Mouse (Mus musculus): ENCODE results near the gene Olfr448. TPM values are rescaled to one million over a fixed set of nuclear protein-coding genes. Genes with fewer than 3 reads are reported as not detected.

Olfr448 gene
- not detected in 2 replicates for polyA plus RNA-seq (2015; fragmentation: Nextera tagmentation; extraction: Ambion mirVana)

DNA sequence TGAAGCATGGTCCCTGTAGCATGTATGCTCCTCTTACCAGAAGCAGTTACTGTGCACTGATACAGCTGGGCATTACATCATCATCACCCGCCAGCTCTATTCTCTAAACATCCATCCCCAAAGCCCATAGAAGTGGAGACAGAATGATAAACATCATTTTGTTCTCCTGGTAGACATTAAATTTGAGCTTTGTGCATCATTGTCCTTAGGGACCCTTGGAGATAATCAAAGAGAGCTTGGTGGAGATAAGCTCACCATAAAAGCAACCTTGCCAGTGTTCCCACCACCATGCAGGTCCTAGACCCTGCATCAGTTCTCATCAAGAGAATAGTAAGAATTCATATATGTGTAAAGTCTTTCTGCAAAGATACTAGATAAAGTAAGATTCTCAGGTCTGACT lies at the start of gene Olfr448:
Olfr448 (plus strand) TSS at position 301 of the 400 bp plus-strand sequence.
- H3K9me3 ChIP-seq, result no peaks in the 10 kb centered on the region
- ATAC-seq (ENCODE audit: low FRiP score), result no peak
- 97% methylated on average over 1 of the region's 1 CpGs for WGBS
- no peaks in the 10 kb centered on the region for H3K27me3 ChIP-seq
- H3K27ac ChIP-seq, result no peak within 1 kb of the TSS
- no peak within 1 kb of the TSS for H3K4me3 ChIP-seq
- H3K36me3 ChIP-seq, result no peaks in the 10 kb centered on the region
- no peak within 1 kb of the TSS for H3K9ac ChIP-seq
- H3K4me1 ChIP-seq (replicated peaks), result no peaks in the 10 kb centered on the region
- no peak within 1 kb of the TSS for H3K4me2 ChIP-seq

DNA sequence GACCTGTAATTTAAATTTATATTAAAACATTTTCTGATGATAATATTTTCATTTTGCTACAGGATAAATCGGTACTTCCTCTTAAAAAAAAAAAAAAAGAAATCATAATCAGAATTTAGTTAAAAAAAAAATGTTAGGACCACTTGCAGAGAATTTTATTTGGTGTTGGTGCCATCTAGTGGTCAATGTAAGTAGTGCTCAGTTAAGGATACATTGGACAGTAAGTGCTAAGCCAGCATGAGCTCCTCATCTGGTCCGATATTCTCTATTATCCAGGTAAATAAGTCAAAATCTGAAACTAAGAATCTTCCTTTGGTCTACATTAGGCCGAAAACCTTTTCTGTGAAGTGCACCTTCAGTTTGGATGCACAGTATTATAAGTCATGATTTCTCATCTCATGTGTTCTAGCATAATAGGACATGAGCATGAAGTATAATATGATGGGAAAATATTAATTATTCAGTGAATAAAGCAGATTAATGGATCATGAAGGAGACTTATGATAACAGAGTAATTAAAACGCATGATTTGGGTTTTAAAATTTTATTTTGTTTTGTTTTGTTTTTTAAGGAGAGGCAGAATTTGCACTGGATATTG lies 29.9 kb upstream of the Olfr448 start:
- 14% methylated on average over 4 of the region's 4 CpGs for WGBS
- ATAC-seq (ENCODE audit: low FRiP score), result peak; percentile 49; the same call in 1 of the 2 replicates

DNA sequence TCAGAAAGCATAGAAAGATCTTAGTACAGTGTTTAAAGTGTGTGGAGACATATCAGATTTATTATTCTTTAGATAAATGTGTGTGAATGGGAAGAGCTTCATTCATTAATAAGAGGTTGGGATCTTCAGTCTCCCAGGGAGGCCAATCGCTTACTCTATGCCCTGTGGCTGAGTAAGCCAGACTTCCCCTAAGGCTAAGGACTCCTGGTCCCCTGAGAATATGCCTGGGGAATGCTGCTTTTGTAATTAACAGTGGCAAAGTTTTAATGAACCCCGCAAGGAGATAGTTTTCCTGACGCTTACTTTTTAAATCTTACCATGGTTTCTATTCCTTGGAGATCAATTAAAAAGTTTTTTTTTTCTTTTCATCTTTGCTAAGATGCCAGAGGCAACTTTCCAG lies 20.5 kb upstream of the Olfr448 start:
- 78% methylated on average over 3 of the region's 3 CpGs for WGBS
- no peak overlapping the region for H3K27ac ChIP-seq
- no peaks in the 10 kb centered on the region for H3K9me3 ChIP-seq
- H3K4me1 ChIP-seq (replicated peaks), result no peaks in the 10 kb centered on the region
- no peaks in the 10 kb centered on the region for H3K27me3 ChIP-seq
- ATAC-seq (ENCODE audit: low FRiP score), result no peak
- no peak overlapping the region for H3K4me2 ChIP-seq
- no peaks in the 10 kb centered on the region for H3K36me3 ChIP-seq
- no peak overlapping the region for H3K9ac ChIP-seq
- H3K4me3 ChIP-seq, result no peak overlapping the region

More for the DNA sequence above, 29.9 kb upstream of the Olfr448 start:
- no peaks in the 10 kb centered on the region for H3K27me3 ChIP-seq
- no peaks in the 10 kb centered on the region for H3K9me3 ChIP-seq
- H3K9ac ChIP-seq, result no peak overlapping the region
- H3K4me1 ChIP-seq (replicated peaks), result no peaks in the 10 kb centered on the region
- H3K27ac ChIP-seq, result no peak overlapping the region
- H3K4me2 ChIP-seq, result no peak overlapping the region
- H3K4me3 ChIP-seq, result no peak overlapping the region
- H3K36me3 ChIP-seq, result no peaks in the 10 kb centered on the region

DNA sequence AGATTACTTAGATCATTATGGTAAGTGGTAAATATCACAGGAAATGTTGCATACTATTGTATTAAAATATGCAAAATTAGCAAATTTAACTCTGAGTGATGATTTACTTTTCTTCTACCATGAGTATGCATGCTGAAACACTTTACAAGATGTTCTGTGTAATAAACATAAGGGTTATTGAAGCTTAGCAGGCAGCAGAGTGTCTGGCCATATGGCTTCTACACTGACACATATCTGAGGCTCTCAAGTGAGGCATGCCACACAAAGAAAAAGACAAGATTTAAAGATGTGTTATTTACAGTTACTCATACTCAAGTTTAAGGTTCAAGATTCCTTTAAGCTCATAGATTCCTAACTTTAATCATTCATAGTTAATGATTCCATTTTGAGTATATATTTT lies 13.9 kb upstream of the Olfr448 start:
- Histone ChIP-seq H3K4me2 (no peak overlapping the region), H3K9ac (no peak overlapping the region), H3K4me3 (no peak overlapping the region), H3K27me3 (no peaks in the 10 kb centered on the region), H3K36me3 (no peaks in the 10 kb centered on the region), H3K4me1 (replicated peaks) (no peaks in the 10 kb centered on the region), H3K9me3 (no peaks in the 10 kb centered on the region), H3K27ac (no peak overlapping the region)
- ATAC-seq (ENCODE audit: low FRiP score), result no peak

DNA sequence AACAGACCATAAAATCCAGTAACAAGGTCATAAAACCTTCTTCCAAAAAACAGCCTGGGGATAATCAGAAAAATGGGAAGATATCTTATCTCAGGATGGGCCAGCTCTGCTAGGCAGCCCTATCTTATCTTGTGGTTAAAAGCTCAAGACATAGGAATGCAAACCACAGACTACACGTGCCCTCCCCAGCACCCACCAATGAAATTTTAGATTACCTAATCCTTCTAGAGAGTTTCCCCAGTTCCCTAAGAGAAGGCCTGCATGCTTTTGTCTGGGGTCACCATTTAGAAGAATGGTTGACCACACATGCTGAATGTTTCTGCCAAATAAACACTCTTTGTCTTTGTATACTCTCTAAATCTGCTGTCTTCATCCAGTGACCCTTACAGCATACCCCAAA lies 10.1 kb downstream of the Olfr448 start:
- Histone ChIP-seq H3K4me3 (no peak overlapping the region), H3K36me3 (no peaks in the 10 kb centered on the region), H3K4me2 (no peak overlapping the region), H3K9ac (no peak overlapping the region), H3K27me3 (no peaks in the 10 kb centered on the region), H3K27ac (no peak overlapping the region), H3K4me1 (replicated peaks) (no peaks in the 10 kb centered on the region), H3K9me3 (no peaks in the 10 kb centered on the region)
- ATAC-seq (ENCODE audit: low FRiP score), result no peak
- 26% methylated on average over 1 of the region's 1 CpGs for WGBS

DNA sequence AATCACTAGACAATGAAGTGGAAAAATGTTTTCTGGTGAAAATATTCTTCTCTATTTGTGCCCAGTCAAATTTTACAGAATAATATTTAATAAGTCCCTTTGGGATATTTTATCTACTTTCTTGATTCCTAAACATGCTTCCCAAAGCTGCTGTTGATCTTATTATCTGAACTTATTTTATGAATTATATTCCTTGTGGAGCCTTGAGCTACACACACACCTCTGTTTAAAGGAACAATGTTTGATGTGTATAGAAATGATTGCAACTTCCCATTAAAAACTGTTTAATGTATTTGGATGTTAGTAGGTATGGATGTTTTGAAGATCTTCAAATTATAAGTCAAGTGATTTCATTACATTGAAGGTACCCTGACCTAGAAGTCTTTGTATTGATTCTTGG lies 18.3 kb downstream of the Olfr448 start, which contains the start of gene Olfr447:
Olfr447 (plus strand) TSS at position 301 of the 400 bp plus-strand sequence.
- ATAC-seq (ENCODE audit: low FRiP score), result no peak
- H3K27ac ChIP-seq, result no peak within 1 kb of the TSS
- no peak within 1 kb of the TSS for H3K4me3 ChIP-seq

DNA sequence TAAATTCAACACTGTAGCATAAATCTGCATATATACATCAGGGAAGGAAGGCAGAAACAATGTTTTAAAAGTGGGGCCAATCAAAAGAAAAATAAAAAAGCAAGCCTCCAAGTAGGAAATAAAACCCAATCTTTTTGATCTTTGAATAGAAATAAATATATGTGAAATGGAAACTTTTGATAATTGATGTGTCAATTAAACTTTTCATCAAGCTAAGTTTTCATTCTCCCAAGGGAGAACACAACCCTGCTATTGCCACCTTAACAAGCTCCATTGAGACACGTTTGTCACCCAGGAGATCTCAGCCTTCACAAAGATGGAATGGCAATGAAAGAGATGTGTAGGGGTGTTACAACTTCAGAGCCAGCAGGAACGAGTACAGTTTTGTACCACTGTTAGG lies 30.8 kb downstream of the Olfr448 start, which contains the start of gene Olfr446:
Olfr446 (plus strand) TSS at position 301 of the 400 bp plus-strand sequence.
- H3K9ac ChIP-seq, result no peak within 1 kb of the TSS
- H3K4me3 ChIP-seq, result no peak within 1 kb of the TSS
- 64% methylated on average over 2 of the region's 2 CpGs for WGBS
- H3K4me2 ChIP-seq, result no peak within 1 kb of the TSS
- no peaks in the 10 kb centered on the region for H3K4me1 ChIP-seq (replicated peaks)
- no peaks in the 10 kb centered on the region for H3K36me3 ChIP-seq
- no peaks in the 10 kb centered on the region for H3K27me3 ChIP-seq
- no peaks in the 10 kb centered on the region for H3K9me3 ChIP-seq
- no peak for ATAC-seq (ENCODE audit: low FRiP score)
- H3K27ac ChIP-seq, result no peak within 1 kb of the TSS

More for the DNA sequence above, 18.3 kb downstream of the Olfr448 start, which contains the start of gene Olfr447:
- Histone ChIP-seq H3K36me3 (no peaks in the 10 kb centered on the region), H3K4me1 (replicated peaks) (no peaks in the 10 kb centered on the region), H3K4me2 (no peak within 1 kb of the TSS), H3K9ac (no peak within 1 kb of the TSS), H3K9me3 (no peaks in the 10 kb centered on the region), H3K27me3 (no peaks in the 10 kb centered on the region)

Other genes starting within 250 kb of the Olfr448 start
- gene Tcaf2, start 245.2 kb upstream of the Olfr448 start, polyA plus RNA-seq (2015; fragmentation: Nextera tagmentation; extraction: Ambion mirVana), result 2.1 and 2.4 TPM in 2 replicates
- 224 and 234 TPM in 2 replicates for gene Tcaf1, start 180.4 kb upstream of the Olfr448 start, polyA plus RNA-seq (2015; fragmentation: Nextera tagmentation; extraction: Ambion mirVana)
- not detected in 2 replicates for gene Olfr453, start 151.1 kb upstream of the Olfr448 start, polyA plus RNA-seq (2015; fragmentation: Nextera tagmentation; extraction: Ambion mirVana)
- gene Olfr38, start 134.0 kb upstream of the Olfr448 start, polyA plus RNA-seq (2015; fragmentation: Nextera tagmentation; extraction: Ambion mirVana), result not detected in 2 replicates
- not detected in 2 replicates for gene Olfr452, start 105.3 kb upstream of the Olfr448 start, polyA plus RNA-seq (2015; fragmentation: Nextera tagmentation; extraction: Ambion mirVana)
- gene Olfr450, start 78.5 kb upstream of the Olfr448 start, polyA plus RNA-seq (2015; fragmentation: Nextera tagmentation; extraction: Ambion mirVana), result not detected in 2 replicates
- not detected in 2 replicates for gene Olfr449, start 56.1 kb upstream of the Olfr448 start, polyA plus RNA-seq (2015; fragmentation: Nextera tagmentation; extraction: Ambion mirVana)
- not detected in 2 replicates for gene Olfr447, start 18.4 kb downstream of the Olfr448 start, polyA plus RNA-seq (2015; fragmentation: Nextera tagmentation; extraction: Ambion mirVana)
- not detected in 2 replicates for gene Olfr446, start 30.9 kb downstream of the Olfr448 start, polyA plus RNA-seq (2015; fragmentation: Nextera tagmentation; extraction: Ambion mirVana)
- not detected in 2 replicates for gene Olfr444, start 58.6 kb downstream of the Olfr448 start, polyA plus RNA-seq (2015; fragmentation: Nextera tagmentation; extraction: Ambion mirVana)
- gene Olfr441, start 215.9 kb downstream of the Olfr448 start, polyA plus RNA-seq (2015; fragmentation: Nextera tagmentation; extraction: Ambion mirVana), result not detected in 2 replicates

All from hindbrain, embryonic 13.5 days (tissue).